Comparison of ENCODE assay signal across 10 mouse cellular contexts in the genomic region with DNA sequence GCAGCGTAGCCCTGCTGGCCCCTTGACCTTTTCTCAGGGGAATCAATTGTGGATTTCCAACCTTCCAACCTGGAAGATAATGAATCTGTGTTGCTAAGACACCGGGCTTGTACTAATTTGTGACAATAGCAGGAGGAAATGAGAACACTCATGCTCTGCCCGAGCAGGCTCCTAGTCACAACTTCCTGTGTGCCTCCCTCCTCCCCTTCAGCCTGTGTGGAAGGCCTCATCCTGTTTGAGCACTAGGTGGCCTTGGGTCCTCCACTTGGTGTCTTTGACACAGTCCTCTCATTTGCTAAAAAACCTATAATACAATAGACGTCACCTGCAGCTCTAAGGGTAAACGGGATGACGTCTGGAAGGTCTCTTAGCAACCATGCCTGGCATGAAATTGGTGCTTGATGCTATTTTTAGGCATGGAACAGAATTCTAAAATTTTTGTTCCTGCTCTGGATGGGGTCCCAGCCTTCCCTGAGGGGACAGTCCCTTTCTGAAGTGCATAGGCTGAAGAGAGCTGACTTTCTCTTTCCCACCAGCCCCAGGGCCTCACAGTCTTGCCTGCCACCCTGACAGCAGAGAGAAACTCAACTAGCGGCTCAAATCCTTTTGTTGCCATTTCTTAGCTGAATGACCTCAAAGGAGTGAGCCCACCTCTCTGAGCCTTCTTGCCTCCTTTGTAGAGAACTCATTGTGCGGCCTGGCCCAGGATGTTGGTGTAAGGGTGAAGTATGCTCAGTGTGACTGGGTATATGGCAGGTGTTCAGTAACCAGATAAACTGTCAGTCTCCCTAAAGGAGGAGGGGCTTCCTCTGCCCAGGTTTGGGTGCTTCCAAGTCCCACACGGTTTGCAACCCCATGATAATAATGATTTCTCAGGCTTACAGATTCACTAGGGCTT.
DNase-seq lines count a peak whose midpoint lies in the region; ATAC-seq lines count a peak whose summit lies in the region.
"Had no signal": no experiment of that assay in that cellular context is flagged by ENCODE, and none has a peak within 500 bp of the region (broad histone marks: within the 10 kb centered on the region; RNA-seq: fewer than 3 reads in every experiment).

No protein-coding gene starts in this region.

- no peaks in the 10 kb centered on the region for H3K27me3 ChIP-seq in neural tube, embryonic 12.5 days (replicated peaks)
- H3K27me3 ChIP-seq: embryonic facial prominence, embryonic 15.5 days; limb, embryonic 13.5 days had no signal

- no peaks in the 10 kb centered on the region for H3K36me3 ChIP-seq in neural tube, embryonic 12.5 days
- H3K36me3 ChIP-seq: embryonic facial prominence, embryonic 15.5 days; limb, embryonic 13.5 days had no signal

- DNase-seq in cerebellum, adult 8-10 months = peak; percentile 35
- DNase-seq in cerebellum, adult 9-11 months = no peak
- DNase-seq in neural tube, embryonic 10.5 days (ENCODE audit: extremely low spot score, low spot score) = no peak
- DNase-seq in thymus, adult 18-20 months = peak; percentile 21 to 50
- DNase-seq in urinary bladder, adult 18-20 months (ENCODE audit: low spot score in 2 of 2) = no peak

- no peak overlapping the region for H3K4me3 ChIP-seq in neural tube, embryonic 12.5 days
- H3K4me3 ChIP-seq: embryonic facial prominence, embryonic 15.5 days; limb, embryonic 13.5 days had no signal

- WGBS in neural tube, embryonic 12.5 days = 44% methylated on average over 9 of the region's 9 CpGs

- ATAC-seq in neural tube, embryonic 12.5 days (ENCODE audit: low FRiP score, low read depth) = 0 out of 2 replicates have a peak, but pooled peaks have one; percentile 30
- peak; percentile 75 to 83 for ATAC-seq in hematopoietic stem cell, adult 5-6 weeks (replicated peaks in 1 of 2; ENCODE audit: insufficient read depth in 1 of 2, low FRiP score in 2 of 2, low TSS enrichment in 1 of 2, low read depth in 1 of 2, poor library complexity in 2 of 2, severe bottlenecking in 2 of 2)
- 0 out of 2 replicates have a peak, but pooled peaks have one; percentile 24 for ATAC-seq in megakaryocyte, adult 5-6 weeks (ENCODE audit: poor library complexity, severe bottlenecking)

- H3K9me3 ChIP-seq in neural tube, embryonic 12.5 days = no peaks in the 10 kb centered on the region
- H3K9me3 ChIP-seq: embryonic facial prominence, embryonic 15.5 days; limb, embryonic 13.5 days had no signal

- no peak overlapping the region for H3K9ac ChIP-seq in neural tube, embryonic 12.5 days
- H3K9ac ChIP-seq: embryonic facial prominence, embryonic 15.5 days; limb, embryonic 13.5 days had no signal

- H3K4me1 ChIP-seq in neural tube, embryonic 12.5 days = peaks cover 14% of the 10 kb centered on the region; the same call in 1 of the 2 replicates

- no peak overlapping the region for H3K4me2 ChIP-seq in neural tube, embryonic 12.5 days (replicated peaks)
- H3K4me2 ChIP-seq: embryonic facial prominence, embryonic 15.5 days; limb, embryonic 13.5 days had no signal

- H3K27ac ChIP-seq in neural tube, embryonic 12.5 days = no peak overlapping the region
- H3K27ac ChIP-seq: embryonic facial prominence, embryonic 15.5 days; limb, embryonic 13.5 days had no signal

Comparison
In these comparisons a context has a peak if more than half of its experiments do, and no peak if none do; other contexts are left out.
1. DNase-seq: peak in cerebellum, adult 8-10 months (single experiment) and thymus, adult 18-20 months (2 of 2); none in cerebellum, adult 9-11 months (single experiment), neural tube, embryonic 10.5 days (single experiment) and urinary bladder, adult 18-20 months (0 of 2).
2. ATAC-seq: peak in every context shown above with its lines; median percentile 79 in hematopoietic stem cell, adult 5-6 weeks; 30 in neural tube, embryonic 12.5 days; 24 in megakaryocyte, adult 5-6 weeks.